Mouse (Mus musculus): ENCODE measurements around the gene Dgkq.

DNA sequence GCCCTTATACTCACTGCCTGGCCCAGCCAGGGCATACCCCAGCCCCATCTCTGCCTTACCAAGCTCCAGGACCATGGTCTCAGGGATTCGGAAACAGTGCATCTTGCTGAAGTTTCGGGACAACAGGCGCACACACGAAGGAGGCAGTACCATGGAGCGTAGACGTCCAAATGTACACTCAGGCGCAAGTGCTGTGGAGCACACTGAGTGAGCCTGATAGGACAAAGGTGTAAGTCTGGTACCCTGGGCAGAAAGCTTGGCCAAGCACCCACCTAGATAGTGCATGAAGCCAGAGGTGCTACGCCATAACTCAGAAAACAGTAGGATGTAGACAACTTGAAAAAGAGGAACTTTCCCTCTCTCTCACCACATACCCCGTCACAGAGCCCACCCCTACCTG lies 14.1 kb downstream of the Dgkq start:
- TF ChIP-seq CTCF (IDR thresholded peaks at IDR 0.05; ENCODE audit: control insufficient read depth, insufficient read depth, low read length) (no peak), POLR2A (IDR thresholded peaks at IDR 0.05; ENCODE audit: borderline replicate concordance, control insufficient read depth, low read depth, low read length) (no peak)

Measured in bone marrow, adult 2 months (tissue).